Mouse (Mus musculus) liver, adult 2 months (tissue): ENCODE measurements around the gene Tldc1. TPM values are rescaled to one million over a fixed set of nuclear protein-coding genes. Genes with fewer than 3 reads are reported as not detected.

ENCODE experiments used
- DNase-seq: peaks from one replicate; pipeline ENCODE4 v3.0.0-alpha.2; 2011; ENCODE audit warnings: low read depth, low spot score; ENCODE audit errors: extremely low read depth
- H3K27ac ChIP-seq: fragments of 200-500 bp; replicated peaks from 2 replicates; pipeline ENCODE4 v1.5.1; 2012; ENCODE audit warnings: low read depth, mild to moderate bottlenecking, control low read depth, inconsistent platforms, low read length; ENCODE audit not compliant: insufficient read depth
- H3K27me3 ChIP-seq: fragments of 200-500 bp; 2 replicates; pipeline ENCODE4 v1.6.1; 2012; ENCODE audit warnings: mild to moderate bottlenecking, moderate library complexity, low read length, inconsistent platforms; ENCODE audit not compliant: control insufficient read depth, insufficient read depth
- H3K36me3 ChIP-seq: fragments of 200-500 bp; 2 replicates; pipeline ENCODE4 v1.6.1; 2012; ENCODE audit warnings: low read length, inconsistent platforms; ENCODE audit not compliant: control insufficient read depth, insufficient read depth
- H3K4me1 ChIP-seq: fragments of 200-500 bp; 2 replicates; pipeline ENCODE4 v1.6.1; 2011; ENCODE audit warnings: low read length; ENCODE audit not compliant: control insufficient read depth, insufficient read depth
- H3K4me3 ChIP-seq: fragments of 200-500 bp; 2 replicates; pipeline ENCODE4 v1.5.1; 2011; ENCODE audit warnings: low read depth, mild to moderate bottlenecking, control low read depth, low read length, moderate library complexity; ENCODE audit not compliant: insufficient read depth
- H3K79me2 ChIP-seq: fragments of 200-500 bp; 2 replicates; pipeline ENCODE4 v1.6.1; 2012; ENCODE audit warnings: inconsistent platforms, mild to moderate bottlenecking, low read length, moderate library complexity; ENCODE audit not compliant: control insufficient read depth, insufficient read depth
- H3K9ac ChIP-seq: fragments of 200-500 bp; 2 replicates; pipeline ENCODE4 v1.6.1; 2012; ENCODE audit warnings: low read depth, mild to moderate bottlenecking, control low read depth, inconsistent platforms, low read length
- CTCF ChIP-seq: fragments of 200-500 bp; IDR thresholded peaks from 2 replicates; pipeline ENCODE4 v1.5.1; 2011; ENCODE audit warnings: low read depth, low read length, control low read depth
- POLR2A ChIP-seq: fragments of 200-500 bp; IDR thresholded peaks from 2 replicates; pipeline ENCODE4 v1.6.1; 2011; ENCODE audit warnings: low read length, control low read depth; ENCODE audit not compliant: insufficient read depth; ENCODE audit errors: extremely low read depth
- WGBS: fragments of 180-500 bp; shearing (Covaris S2); methylation state at CpG from one replicate; pipeline ENCODE4 v1.1.7; 2018; 5-methylcytosine and 5-hydroxymethylcytosine counted together
- polyA plus RNA-seq: library from polyadenylated mRNA; depleted of rRNA; stranded (reverse); fragments of >200 nt; gene quantifications from 2 replicates; pipeline ENCODE4 v1.2.3, GENCODE M21; 2012; rRNA removed
- total RNA-seq: library from RNA; depleted of rRNA; stranded (reverse); fragments of >200 nt; gene quantifications from 2 replicates; pipeline ENCODE4 v1.2.3, GENCODE M21; 2014; rRNA removed

The Tldc1 gene
- total and polyA plus RNA-seq, 2 experiments: 6.9 to 8.9 TPM

GRCm38 (mm10) chr8:119712226-119712625 is 66.0 kb downstream of the Tldc1 start:
- no peak overlapping the region for H3K4me3 ChIP-seq
- H3K27ac ChIP-seq: no peak overlapping the region
- H3K27me3 ChIP-seq: no peaks in the 10 kb centered on the region
- DNase-seq: no peak
- H3K9ac ChIP-seq: no peak overlapping the region
- H3K79me2 ChIP-seq: no peaks in the 10 kb centered on the region
- H3K36me3 ChIP-seq: no peaks in the 10 kb centered on the region
- TF ChIP-seq POLR2A: no peak
- no peak for TF ChIP-seq CTCF
- peaks cover 4% of the 10 kb centered on the region; the same call in 1 of the 2 replicates for H3K4me1 ChIP-seq
- 77% methylated on average over 6 of the region's 6 CpGs for WGBS

Other genes with a start within 250 kb of the Tldc1 start
- gene Mbtps1, start 219.7 kb downstream of the Tldc1 start, total RNA-seq: 30.4 and 39.8 TPM in 2 replicates
- gene Mbtps1, start 219.7 kb downstream of the Tldc1 start, polyA plus RNA-seq: 30.1 and 31.9 TPM in 2 replicates
- 7.8 and 8.6 TPM in 2 replicates for gene Hsdl1, start 203.2 kb downstream of the Tldc1 start, total RNA-seq
- gene Hsdl1, start 203.2 kb downstream of the Tldc1 start, polyA plus RNA-seq: 6.1 and 7.8 TPM in 2 replicates
- not detected in 2 replicates for gene Dnaaf1, start 203.2 kb downstream of the Tldc1 start, total RNA-seq
- gene Dnaaf1, start 203.2 kb downstream of the Tldc1 start, polyA plus RNA-seq: not detected in 2 replicates
- 0.83 and 1.2 TPM in 2 replicates for gene Taf1c, start 173.2 kb downstream of the Tldc1 start, total RNA-seq
- 2.7 and 3.6 TPM in 2 replicates for gene Taf1c, start 173.2 kb downstream of the Tldc1 start, polyA plus RNA-seq
- not detected in 2 replicates for gene Adad2, start 165.7 kb downstream of the Tldc1 start, total RNA-seq
- not detected in 2 replicates for gene Adad2, start 165.7 kb downstream of the Tldc1 start, polyA plus RNA-seq
- gene Kcng4, start 142.7 kb downstream of the Tldc1 start, total RNA-seq: under 0.01 TPM in 1 of 2 replicates, not detected in the other
- gene Kcng4, start 142.7 kb downstream of the Tldc1 start, polyA plus RNA-seq: 0.04 TPM in 1 of 2 replicates, not detected in the other
- 6.6 and 8.4 TPM in 2 replicates for gene Wfdc1, start 112.1 kb downstream of the Tldc1 start, total RNA-seq
- 11.8 and 16.2 TPM in 2 replicates for gene Wfdc1, start 112.1 kb downstream of the Tldc1 start, polyA plus RNA-seq
- gene Atp2c2, start 78.4 kb downstream of the Tldc1 start, total RNA-seq: not detected in 2 replicates
- 0.04 TPM in 1 of 2 replicates, not detected in the other for gene Atp2c2, start 78.4 kb downstream of the Tldc1 start, polyA plus RNA-seq
- gene Cotl1, start 62.1 kb upstream of the Tldc1 start, total RNA-seq: 12.4 and 18.6 TPM in 2 replicates
- 26.7 and 40.3 TPM in 2 replicates for gene Cotl1, start 62.1 kb upstream of the Tldc1 start, polyA plus RNA-seq
- gene Klhl36, start 83.8 kb upstream of the Tldc1 start, total RNA-seq: 5.2 and 7.0 TPM in 2 replicates
- gene Klhl36, start 83.8 kb upstream of the Tldc1 start, polyA plus RNA-seq: 11.3 and 12.2 TPM in 2 replicates
- gene Usp10, start 131.9 kb upstream of the Tldc1 start, total RNA-seq: 42.6 and 50.1 TPM in 2 replicates
- 82.3 and 94.1 TPM in 2 replicates for gene Usp10, start 131.9 kb upstream of the Tldc1 start, polyA plus RNA-seq
- 6.4 and 8.3 TPM in 2 replicates for gene Gm20388, start 132.4 kb upstream of the Tldc1 start, total RNA-seq
- gene Gm20388, start 132.4 kb upstream of the Tldc1 start, polyA plus RNA-seq: 19.9 TPM in 2 replicates
- 0.27 and 0.28 TPM in 2 replicates for gene Crispld2, start 214.0 kb upstream of the Tldc1 start, total RNA-seq
- 0.57 and 0.72 TPM in 2 replicates for gene Crispld2, start 214.0 kb upstream of the Tldc1 start, polyA plus RNA-seq